Mouse (Mus musculus) natural killer cell, adult 2 months (primary cell): ENCODE measurements around the gene Efcc1.

Experiments used
- DNase-seq, 2 experiments: peaks; one replicate each; pipeline ENCODE4 v3.0.0; 2022; ENCODE audit warnings: low spot score in 2 of 2

Efcc1 gene

DNA sequence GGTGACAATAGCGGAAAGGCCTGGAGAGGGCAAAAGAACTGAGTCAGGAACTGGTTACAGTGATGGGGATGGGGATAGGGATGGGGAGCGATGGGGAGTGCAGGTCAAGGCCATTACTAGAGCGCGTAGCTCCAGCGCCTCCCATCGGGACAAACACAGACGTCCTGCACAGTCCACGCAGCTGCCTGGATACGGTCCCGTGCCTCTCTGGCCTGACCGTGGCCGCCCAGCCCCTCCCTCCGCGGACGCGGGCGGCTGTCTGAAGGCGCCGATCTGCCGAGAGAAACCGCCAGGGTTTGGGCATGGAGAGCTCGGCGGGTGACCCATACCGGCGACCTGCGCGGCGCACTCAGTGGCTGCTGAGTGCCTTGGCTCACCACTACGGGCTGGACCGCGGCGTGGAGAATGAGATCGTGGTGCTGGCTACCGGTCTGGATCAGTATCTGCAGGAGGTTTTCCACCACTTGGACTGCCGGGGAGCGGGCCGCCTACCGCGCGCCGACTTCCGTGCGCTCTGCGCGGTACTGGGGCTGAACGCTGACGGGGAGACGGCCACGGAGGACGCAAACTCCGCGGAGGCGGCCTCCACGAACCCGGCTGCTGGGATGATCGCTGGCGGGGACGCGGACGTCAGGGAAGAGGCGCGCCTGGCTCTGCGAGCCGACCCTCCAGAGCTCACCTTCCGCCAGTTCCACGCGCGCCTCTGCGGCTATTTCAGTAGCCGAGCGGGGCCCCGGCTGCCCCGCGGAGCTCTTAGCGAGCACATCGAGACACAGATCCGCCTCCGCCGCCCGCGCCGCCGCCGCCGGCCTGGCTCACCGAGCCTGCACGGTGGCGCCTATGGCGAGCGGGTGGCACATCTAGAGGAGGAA lies at the start of gene Efcc1:
Gene Efcc1, plus strand, starts transcription at position 279 of the 872 bp plus-strand sequence.
- no peak for DNase-seq

DNA sequence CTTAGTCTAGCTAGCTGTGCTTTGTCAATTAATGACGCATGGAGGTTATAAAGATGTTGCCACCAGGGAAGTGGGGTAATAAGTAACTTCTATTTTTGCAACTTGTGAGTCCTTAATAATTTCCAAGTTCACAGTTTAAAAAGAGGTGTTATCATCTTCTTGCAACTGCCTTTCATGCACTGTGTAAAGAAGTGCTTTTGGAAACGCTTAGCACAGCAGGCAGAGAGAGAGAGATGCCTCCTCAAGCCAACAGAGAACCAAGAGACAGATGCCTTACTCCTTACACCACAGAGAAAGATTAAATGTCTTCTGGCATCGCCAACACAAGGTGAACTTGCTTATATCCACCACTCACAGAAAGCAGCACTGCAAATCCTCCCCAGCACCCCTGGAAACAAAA lies 34.7 kb upstream of the Efcc1 start:
- no peak for DNase-seq

DNA sequence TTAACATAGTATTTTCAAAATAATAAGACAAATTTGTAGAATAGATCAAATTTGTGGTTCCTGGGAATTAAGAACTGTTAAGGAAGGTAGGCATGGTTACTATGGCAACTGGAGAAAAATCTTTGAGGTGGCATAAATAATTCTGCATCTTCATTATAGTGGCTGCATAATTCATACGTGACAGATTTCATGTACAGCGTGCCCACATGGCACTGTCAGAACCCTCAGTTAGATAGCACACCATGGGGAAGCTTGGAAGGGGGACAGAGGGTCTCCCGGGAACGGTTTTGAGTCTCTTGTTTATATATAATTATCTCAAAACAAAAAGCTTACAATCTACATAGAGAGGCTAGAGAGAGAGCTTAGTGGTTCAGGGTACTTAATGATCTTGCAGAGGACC lies 34.1 kb upstream of the Efcc1 start:
- no peak for DNase-seq

DNA sequence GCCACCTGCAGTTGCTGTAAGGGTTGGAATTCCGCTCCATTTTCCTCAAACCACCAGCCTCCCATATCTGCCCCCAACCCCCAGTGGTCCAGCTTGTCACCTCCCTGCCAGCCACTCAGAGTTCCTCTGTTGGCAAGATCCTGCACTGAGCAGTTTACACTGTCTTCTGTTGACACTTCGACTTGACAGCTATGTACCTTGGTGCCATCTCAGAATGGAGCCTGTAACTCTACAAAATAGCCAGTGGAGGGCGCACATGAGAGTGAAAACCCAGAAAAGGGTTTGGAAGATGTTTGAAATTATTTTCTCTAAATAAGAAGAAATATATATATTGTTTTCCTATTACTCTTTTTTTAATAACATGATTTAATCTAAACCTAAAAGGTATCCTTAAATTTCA lies 24.4 kb upstream of the Efcc1 start:
- no peak for DNase-seq

DNA sequence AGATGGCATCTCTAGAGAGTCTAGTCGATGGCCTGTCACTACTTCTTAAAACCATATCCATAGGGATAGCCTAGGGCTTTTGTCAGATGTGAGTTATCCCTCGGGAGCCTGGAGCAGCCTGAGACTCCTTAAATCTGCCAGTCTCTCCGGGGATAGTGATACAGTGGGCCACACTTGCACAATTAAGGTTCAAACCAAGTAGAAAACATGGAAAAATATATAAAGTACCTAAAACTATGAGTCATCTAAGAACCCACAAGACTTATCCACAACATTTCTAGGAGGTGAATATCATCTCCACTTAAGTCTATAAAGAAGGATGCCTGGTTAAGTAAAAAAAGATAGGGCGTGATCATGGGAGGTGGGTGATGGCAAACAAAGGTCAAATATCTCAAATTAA lies 18.4 kb upstream of the Efcc1 start:
- no peak for DNase-seq

DNA sequence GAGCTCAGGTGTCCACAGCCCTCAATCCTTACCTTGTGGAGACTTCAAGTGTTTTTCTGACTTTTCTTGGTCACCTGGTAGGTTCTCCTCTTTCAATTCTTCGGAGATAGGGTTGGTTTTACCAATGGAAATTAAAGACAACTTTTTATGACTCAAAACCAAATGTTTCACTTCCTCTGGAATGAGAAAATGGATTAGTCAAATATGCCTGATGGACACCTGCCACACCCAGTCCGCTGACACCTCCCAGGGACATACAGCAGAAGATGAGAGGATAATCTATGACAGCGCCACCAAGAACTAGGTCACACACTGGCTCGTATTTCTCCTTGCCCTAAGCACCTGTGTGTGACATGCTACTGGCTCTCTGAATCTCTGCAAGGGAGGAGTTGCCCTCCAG lies 16.6 kb upstream of the Efcc1 start:
- DNase-seq = no peak

DNA sequence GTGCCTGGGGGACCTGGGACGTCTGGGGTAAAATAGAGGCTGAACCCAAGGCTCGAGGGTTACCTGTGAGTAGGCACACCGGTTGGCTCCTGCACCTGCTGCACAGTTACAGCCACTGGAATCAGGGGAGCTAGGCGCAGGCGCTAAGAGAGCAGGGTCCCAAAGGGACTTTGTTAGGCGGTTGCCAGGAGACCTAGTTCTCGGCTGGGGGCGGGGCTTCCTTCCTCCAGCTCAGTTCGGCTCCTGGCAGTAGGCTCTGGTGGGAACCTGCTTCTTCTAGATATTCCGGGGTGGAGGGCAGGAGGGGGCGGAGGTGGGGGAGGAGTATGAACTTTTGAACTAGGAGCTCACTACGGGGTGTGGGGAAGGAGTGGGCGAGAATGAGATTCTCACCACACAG lies 8.0 kb upstream of the Efcc1 start:
- DNase-seq = no peak

DNA sequence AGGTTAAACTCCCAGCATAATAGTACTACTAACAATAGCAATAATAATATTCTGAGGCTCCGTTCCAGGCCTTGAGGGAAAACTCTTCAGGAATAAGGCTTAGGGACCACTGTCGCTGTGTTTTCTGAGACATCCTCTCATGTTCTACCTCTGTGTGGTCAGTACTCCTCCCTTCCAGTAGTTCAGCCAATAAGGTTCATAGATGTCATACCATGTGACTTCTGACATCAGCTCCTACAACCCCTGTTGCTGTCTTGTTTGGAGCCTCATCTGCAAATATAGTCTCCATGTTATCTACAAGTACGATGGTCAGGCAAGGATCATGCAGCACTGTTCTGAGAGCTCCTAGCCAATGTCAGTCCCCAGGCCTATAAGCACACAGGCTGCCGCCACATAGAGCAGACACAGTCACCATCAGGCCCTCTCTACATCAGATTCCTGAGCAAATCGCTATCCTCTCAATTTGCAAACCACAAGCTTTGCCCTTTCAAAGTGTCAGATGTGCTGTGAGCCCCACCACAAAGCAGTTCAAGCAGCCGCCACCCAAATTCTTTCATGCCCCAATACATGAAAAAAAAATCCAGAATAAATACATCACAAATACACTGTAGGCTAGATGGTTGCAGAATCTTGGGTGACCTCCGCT lies 5.3 kb upstream of the Efcc1 start:
- no peak for DNase-seq

DNA sequence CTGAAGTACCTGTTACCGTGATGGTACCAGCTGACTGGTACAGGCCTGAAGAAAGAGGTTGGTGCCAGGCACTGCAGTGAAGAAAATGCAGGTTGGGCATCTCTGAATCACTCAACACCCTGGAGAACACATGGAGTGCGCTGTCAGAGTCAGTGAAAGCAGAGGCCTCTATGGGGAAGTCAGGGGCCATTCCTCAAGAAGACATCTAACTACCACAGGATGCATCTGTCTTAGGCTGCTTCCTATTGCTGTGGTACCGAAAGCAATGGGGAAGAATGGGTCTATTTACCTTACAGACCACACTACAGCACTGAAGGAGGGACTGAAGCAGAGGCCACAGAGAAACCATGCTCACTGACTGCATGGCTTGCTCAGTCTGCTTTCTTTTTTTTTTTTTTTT lies 2.6 kb upstream of the Efcc1 start:
- DNase-seq = no peak

DNA sequence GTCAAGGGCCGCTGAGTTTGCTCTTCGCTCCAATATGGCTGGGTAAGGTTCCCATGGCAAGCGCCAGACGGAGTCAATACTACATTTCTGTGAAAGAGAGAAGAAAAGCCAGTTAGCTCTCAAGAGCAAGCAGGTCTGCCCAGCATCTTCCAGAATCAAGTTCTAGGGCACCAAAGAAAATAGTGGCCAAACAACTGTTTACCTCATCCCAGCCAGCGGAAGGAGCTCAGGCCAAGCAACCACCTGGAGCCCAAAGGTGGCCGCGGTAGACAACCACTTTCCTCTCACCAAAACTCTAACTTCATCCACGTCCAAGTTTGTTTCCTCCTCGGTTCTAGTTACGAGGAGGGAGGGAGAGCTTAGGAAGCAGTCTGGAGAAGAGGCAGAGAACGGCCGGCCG lies 528 bp upstream of the Efcc1 start:
- DNase-seq = no peak

DNA sequence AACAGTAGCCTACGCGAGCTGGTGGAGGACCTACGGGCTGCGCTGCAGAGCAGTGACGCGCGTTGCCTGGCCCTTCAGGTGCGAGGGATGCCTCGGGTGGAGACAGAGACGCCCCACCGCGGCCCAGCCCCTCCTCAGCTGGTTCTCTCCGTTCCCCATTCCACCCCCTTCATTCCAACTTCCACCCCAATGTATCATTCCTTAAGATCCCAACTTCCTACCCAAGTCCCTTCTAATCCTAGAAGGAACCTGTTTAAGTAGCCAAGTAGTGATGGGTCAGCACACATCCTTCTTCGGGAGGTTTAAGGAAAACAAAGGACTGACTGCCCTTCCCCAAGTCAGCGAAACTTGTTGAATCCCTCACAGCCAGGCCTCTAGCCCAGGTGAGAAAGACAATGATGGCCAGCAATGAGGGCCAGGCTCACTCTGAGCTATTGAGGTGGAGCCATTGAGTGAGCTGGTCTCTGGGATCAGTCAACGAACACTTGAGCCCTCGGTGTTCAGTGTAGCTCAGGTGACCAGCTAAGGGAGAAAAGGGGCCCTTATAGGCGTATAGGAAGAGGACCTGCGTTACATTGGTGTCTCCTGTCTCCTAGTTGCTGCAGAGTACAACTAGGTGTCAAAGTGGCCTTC lies 910 bp downstream of the Efcc1 start:
- no peak for DNase-seq

DNA sequence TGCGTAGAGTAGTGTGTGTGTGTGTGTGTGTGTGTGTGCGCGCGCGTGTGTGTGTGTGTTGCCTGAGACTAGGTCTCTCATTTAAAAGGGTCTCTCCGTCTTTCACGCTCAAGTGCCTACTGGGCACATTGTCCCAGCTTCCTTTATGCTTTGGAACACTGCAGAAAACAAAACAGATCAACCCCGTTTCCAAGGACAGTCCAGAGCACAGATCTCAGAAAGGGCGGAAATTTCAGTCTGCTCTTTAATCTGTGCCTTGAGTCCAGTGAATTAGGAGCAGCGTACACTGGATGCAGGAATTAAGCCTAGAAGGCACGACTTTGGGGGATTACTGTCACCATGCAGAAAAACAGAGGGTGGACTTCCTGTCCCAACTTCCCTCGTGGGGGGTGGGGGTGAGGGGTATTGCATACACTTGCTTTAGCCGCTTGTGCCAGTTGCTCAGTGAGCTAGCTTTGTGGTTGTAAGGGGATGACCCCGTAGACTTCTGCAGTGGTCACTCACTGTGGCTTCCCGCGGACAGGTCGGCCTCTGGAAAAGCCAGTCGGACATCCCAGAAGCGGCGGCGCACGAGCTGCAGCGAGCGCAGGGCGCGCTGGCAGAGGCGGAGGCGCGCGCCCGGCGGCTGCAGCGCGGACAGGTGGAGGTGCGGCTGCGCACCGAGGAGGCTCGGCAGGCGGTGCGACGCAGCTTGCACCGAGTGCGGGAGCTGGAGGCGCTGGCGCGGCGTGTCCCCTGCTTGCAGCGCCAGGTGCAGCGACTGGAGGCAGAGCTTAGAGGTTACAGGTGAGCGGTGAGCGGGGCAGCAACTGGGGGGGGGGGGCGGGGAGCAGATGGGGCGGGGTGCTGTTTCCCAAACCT lies 1.7 kb downstream of the Efcc1 start:
- no peak for DNase-seq

DNA sequence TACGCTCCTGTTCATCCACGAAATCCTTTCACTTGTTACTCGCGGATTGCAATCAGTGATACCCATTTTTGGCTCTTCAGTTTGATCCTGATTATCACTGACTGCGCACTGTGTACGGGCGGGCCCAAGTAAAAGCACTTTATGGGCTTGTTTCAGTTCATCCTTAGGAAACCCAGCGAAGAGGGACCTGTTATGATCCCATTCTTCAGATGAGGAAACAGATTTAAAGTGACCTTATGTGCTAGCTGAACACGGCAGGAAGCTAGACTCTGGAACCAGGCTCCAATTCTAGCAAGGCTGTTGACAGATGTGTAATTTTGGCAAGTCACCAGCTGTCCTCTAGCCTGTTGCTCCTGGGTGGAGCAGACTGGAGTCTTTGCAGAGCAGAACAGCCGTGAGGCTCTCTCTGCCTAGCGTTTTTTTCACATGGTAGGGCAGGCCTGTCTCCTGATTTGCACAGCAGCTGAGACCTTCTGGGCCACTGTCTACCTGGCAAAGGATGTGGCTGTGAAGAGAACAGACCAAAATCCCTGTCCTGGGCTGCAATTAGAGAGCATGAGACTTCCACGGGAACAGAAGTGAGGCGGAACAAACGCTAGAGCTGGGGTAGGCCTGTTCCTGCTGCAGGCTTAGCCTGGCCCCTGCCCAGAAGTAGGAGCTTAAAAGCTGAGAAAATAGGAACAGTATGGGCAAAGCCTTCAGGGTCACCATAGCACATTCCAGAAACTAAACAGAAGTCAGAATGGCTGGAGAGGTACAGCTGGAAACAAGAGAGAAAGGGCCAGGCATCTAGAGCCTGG lies 2.7 kb downstream of the Efcc1 start:
- no peak for DNase-seq

DNA sequence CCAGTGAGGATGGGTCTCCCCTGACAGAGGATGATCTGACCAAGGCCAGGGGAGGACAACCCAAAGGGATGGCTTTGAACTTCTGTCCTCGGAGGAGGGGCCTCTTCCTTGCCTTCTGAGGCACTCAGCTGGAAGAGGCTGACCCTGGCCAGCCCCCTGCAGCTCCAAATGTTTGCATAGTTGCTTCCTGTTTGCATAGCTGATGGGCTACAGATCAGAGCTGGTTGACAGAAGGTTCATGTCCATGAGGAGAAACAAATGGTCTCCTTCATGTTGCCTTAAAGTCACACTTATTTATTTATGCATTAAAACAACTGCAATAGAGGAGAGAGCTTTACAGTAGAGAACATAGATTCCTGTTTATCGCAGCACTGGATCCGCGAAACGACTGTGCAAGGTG lies 3.5 kb downstream of the Efcc1 start:
- DNase-seq = no peak

DNA sequence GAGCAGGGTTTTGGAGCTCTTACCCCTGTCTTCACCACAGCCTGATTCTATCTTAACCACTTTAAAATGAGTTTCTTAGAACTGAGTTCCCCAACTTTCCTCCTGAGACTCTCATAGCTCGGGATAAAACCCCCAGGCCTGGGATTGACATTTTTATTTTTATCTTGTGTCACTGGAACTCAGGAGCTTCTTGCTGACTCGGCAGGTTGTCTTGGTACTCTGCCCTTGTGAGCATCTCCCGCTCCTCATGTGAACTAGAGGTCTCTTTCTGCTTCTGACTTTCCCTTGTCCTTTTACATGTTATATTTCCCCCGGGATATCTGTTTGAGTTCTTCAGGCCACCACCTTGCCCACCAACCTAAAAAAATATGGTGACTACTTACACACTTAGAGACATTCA lies 6.3 kb downstream of the Efcc1 start:
- no peak for DNase-seq

DNA sequence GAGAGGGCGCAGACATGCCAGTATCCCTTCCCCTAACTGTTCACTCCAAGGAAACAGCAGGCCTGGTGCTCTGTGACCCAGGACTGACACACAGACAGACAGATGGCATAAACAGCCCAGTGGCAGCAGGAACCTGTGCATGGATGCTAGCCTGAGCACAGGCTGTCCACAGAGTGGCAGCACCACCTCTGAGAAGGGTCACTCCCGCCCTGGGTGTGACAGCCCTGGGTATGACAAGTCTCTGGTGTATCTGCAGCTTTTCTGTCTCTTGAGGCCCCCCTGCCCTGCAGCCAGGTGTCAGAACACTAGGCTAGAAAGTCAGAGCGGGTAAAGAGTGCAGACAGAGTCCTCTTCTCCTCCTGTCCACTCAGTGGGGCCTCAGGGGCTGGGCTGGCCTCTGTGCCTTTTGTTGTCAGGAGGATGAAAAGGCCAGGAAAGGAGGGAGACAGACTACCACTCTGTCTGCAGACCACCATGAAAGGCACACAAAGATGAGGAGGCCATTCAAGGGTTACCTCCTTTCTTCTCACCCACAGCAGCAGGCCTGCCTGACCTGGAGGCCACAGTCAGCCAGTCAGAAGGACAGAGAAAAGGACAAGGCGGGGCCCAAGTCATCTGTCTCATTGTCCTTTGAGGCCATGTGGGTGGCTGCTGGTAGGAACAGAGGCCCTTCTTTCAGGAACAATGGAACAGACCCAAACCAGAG lies 7.4 kb downstream of the Efcc1 start:
- no peak for DNase-seq

DNA sequence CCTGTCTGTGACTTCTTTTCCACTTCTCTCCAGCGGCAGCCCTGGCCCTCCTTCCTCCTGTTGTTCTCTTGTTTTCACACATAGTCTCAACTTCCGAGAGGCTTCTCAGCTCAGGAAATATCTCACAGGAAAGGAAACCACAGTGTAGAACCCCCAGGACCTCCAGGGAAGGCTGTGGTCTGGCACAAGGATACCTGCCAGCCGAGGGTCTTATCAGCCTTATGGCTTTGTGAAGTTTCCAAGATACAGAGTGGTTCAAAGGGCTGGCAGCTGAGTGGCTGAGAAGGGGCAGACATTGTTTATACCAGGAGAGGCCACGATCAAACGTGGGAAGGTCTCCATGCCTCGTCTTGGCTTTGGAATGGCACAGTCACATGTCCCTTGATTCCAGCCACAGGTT lies 9.2 kb downstream of the Efcc1 start:
- DNase-seq = no peak

DNA sequence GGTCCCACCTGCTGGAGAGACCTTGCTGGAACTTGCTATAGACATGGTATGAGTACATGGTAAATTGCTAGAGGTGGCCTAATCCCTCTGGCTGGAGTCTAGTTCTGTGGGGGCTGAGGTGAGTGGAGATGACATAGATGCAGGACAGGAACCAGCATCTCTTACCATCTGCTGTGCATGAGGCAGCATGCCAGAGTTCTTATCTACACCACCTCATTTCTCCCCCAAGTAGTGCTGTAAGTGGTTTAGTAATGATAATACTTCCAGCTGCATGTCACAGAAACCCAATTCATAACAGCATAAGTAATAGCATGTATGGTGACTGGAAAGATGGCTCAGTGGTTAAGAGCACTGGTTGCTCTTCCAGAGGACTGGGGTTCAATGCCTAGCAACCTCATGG lies 9.8 kb downstream of the Efcc1 start:
- no peak for DNase-seq

DNA sequence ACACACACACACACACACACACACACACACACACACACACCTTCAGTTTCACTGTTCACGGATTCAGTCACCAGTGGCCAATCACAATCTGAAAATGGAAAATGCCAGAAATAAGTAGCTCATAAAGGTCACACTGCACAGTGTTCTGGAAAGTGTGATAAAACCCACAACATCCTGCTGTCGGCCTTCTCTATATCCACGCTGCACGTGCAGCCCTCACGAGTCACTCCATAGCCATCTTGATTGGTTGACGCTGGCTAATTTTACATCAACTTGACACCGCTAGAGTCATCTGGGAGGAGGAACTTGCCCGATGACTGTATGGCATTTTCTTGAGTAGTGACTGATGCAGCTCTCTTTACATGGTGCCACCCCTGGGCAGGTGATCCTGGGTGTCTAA lies 11.3 kb downstream of the Efcc1 start:
- DNase-seq = peak; percentile 51 to 56

DNA sequence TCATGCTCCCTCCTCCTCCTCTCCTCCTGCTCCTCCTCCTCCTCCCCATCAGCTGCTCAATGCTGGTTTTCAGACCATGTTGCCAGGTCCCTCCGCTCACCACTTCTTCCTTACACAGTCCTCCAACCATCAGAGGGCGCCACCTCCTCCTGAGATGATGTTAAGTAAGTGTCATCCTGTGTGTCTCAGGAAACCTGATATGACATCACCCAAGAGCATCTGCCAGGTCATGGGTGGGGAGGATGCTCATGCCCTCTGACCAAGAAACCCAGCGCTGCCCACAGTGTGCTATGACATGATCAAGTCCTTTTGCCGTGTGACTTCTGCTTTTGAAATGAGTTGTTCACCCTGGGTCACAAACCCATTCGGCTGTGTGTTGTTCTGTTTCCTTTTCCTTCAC lies 12.1 kb downstream of the Efcc1 start:
- peak; percentile 55 to 68 for DNase-seq

DNA sequence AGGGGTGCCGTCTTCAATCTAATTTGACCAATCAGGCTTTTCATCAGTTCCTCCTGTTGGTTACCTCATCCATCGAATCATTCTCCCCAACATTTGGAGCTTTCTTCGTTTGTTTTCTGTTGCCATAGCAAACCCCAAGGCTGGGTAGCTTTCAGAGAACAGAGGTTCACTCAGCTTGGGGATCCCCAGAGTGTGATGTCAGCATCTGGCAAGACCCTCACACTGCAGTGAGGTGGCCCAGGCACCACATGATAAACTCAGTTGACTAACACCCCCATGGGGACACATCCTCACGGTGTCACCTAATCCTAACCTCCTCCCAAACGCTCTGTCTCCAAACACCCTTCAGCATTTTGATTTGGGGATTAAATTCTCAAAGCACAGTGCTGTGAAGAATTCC lies 12.6 kb downstream of the Efcc1 start:
- DNase-seq = peak; percentile 28 to 31
